24 mouse cellular contexts compared by ENCODE assay signal in the genomic region with DNA sequence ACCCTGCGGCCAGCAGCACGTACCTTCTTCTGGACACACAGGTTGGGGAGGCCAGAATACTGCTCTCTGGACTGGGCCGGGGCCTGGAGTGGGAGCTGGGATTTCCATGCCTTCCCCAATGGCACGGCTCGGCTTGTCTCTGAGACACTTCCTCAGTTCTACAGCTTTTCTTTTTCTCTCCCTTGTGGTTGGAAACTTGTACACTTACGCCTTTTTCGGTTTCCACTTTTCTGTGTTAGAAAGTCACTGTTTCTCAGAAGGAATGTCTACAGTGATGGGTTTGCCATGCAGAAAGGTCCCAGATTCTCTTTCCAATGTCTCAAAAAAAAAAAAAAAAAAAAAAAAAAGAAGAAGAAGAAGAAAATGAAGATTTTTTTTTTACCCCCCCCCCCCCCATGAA. TPM values are rescaled to one million over a fixed set of nuclear protein-coding genes. Genes with fewer than 3 reads are reported as not detected.
"Had no signal": no experiment of that assay in that cellular context is flagged by ENCODE, and none has a peak within 500 bp of the region (broad histone marks: within the 10 kb centered on the region; RNA-seq: fewer than 3 reads in every experiment).

No protein-coding gene starts in this region.

- H3K4me2 ChIP-seq: lung, embryonic 15.5 days; midbrain, embryonic 11.5 days; midbrain, embryonic 13.5 days; midbrain, embryonic 15.5 days; neural tube, embryonic 12.5 days; stomach, embryonic 15.5 days had no signal

- DNase-seq: lung, adult 2 months; lung, postnatal 14 days; lung, postnatal 36 days; right cerebral cortex, postnatal 14 days; thymus, adult 2 months; thymus, postnatal 25 days; thymus, postnatal 4 days had no signal

- H3K9ac ChIP-seq: lung, embryonic 15.5 days; midbrain, embryonic 13.5 days; midbrain, embryonic 15.5 days; neural tube, embryonic 12.5 days; stomach, embryonic 15.5 days had no signal

- H3K27me3 ChIP-seq: lung, embryonic 15.5 days; midbrain, embryonic 13.5 days; midbrain, embryonic 15.5 days; neural tube, embryonic 12.5 days; stomach, embryonic 15.5 days had no signal

- H3K9me3 ChIP-seq: lung, embryonic 15.5 days; megakaryocyte, embryonic 14.5 days; midbrain, embryonic 13.5 days; midbrain, embryonic 15.5 days; neural tube, embryonic 12.5 days; stomach, embryonic 15.5 days had no signal

- H3K27ac ChIP-seq: lung, embryonic 15.5 days; macrophage; midbrain, embryonic 13.5 days; midbrain, embryonic 15.5 days; neural tube, embryonic 12.5 days; stomach, embryonic 15.5 days; stomach, postnatal 0 days had no signal

- H3K4me3 ChIP-seq: lung, embryonic 15.5 days; megakaryocyte, embryonic 14.5 days; midbrain, embryonic 13.5 days; midbrain, embryonic 15.5 days; neural tube, embryonic 12.5 days; stomach, embryonic 15.5 days had no signal

- H3K4me1 ChIP-seq: lung, embryonic 15.5 days; megakaryocyte, embryonic 14.5 days; midbrain, embryonic 13.5 days; midbrain, embryonic 15.5 days; neural tube, embryonic 12.5 days; stomach, embryonic 15.5 days had no signal

- ATAC-seq: lung, postnatal 0 days; midbrain, embryonic 13.5 days; midbrain, embryonic 15.5 days had no signal

RNA-seq across cellular contexts. Expression of gene Mmrn2, which starts 28.2 kb away (rescaled TPM):
- total RNA-seq: megakaryocyte progenitor cell, adult 5-6 weeks; monocyte, adult 5-6 weeks; neutrophil, adult 5-6 weeks had no signal
- polyA plus RNA-seq: macrophage had no signal

RNA-seq across cellular contexts. Expression of gene Sncg, which starts 28.8 kb away (rescaled TPM):
- total RNA-seq: megakaryocyte progenitor cell, adult 5-6 weeks; monocyte, adult 5-6 weeks; neutrophil, adult 5-6 weeks had no signal
- polyA plus RNA-seq: macrophage had no signal

RNA-seq across cellular contexts. Expression of gene Fam25c, which starts 48.2 kb away (rescaled TPM):
- total RNA-seq: megakaryocyte progenitor cell, adult 5-6 weeks; midbrain, postnatal 0 days; monocyte, adult 5-6 weeks; neutrophil, adult 5-6 weeks had no signal
- polyA plus RNA-seq: lung, embryonic 15.5 days; macrophage; midbrain, embryonic 11.5 days; midbrain, embryonic 13.5 days; midbrain, embryonic 15.5 days; midbrain, postnatal 0 days; neural tube, embryonic 12.5 days; neural tube, embryonic 14.5 days; spleen, adult 2 months; testis, adult 2 months had no signal
